Mouse (Mus musculus) gastrocnemius, postnatal 10 days (tissue): ENCODE measurements at regions not wholly inside any gene's neighbourhood (a gene's known extent, or its start where the extent isn't known, plus 50 kb on each side); places are given as distances from the start of the nearest gene placed in this dataset.
A peak's percentile ranks its signal among the peaks of the same experiment; 100 is the strongest.

Experiments used
- DNase-seq: peaks from one replicate; pipeline ENCODE4 v3.0.0; 2021; ENCODE audit warnings: mixed read lengths

DNA sequence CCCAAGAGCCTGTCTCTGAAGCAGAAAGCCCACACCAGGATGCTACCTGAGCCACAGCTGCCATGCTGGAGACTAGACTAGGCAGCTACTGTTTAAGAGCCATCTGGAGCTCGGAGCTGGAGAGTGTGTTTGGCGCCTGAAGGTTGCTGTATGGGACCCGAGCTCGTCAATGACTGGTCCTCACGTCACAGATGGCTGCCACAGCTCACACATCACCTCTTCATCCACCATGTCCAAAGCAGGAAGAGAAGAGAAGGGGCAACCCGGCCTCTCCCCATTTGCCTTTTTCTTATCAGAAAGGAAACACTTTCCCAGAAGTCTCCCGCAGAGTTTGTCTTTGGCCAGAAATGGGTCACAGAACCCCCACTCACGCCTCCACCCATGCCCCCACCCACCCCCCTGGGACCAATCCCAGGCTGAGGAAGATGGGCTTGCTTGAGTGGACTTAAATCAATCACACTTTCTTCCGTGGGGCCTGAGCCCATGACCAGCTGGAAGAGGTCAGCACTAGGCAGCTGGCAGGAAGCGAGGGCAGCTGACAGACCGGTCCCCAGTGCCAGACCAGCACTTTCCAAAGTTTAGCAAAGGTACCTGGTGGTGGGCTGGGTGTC lies 53.5 kb upstream of the Ptpn1 start:
- no peak for DNase-seq

DNA sequence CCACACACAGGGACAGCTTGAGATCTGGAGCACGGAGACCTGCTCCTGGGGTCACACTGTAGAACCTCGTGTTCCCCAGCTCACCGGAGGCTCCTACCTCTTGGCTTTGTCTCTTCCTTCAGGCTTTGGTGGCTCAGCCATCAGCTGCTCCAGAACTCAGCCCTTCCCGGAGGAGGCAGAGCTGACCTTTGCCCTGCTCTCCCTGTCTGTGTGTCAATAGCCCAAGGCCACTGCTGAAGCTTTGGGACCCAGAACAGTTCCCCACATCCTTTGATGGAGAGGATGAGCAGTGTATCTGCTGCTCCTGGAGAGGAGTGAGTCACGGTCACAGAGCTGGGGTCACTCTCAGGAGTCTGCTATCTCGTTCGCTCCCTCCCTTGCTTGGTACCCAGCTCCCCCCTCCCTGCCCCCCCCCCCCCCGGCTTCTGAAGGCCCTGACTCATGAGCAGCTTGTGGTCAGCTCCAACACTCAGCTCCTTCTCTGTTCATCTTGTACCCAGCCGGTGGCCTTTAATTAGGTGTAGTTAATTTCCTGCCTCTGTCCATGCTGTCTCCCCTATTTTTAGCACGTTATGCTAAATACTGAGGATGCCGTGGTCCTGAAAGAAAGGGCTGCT lies 54.5 kb upstream of the Ptpn1 start:
- DNase-seq: no peak

DNA sequence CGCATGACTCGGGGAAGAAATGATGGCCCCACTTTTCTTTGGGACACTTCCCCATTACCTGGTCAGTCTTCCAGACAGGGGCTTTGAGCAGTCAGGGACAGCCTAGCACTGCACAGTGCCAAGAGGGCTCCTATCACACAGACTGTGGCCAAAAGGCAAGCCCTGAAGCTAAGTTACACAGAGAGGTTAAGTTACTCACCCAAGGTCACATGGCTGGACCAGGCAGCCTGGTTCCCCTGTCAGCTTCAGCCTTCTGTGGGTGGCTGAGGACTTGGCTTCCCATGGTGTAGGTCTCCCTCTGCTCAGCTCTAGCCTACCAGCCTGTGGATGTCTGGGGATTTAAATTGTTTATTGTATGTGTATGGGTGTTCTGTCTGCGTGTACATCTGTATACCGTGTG lies 59.4 kb upstream of the Ptpn1 start:
- no peak for DNase-seq

DNA sequence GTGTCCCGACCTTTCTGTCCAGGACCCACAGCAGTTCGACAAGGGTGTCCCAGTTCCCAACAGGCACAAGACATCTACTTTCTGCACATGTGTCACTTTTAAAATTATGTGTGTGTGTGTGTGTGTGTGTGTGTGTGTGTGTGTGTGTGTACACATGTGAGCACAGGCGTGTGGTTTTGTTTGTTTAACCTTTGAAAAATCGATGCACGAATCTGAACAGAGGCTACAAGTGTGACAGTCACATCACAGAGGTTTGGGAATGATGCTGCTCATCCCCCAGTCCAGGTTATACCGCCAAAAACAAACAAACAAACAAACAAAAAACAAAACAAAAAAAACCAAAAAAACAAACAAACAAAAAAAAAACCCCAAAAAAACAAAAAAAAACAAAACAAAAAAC lies 61.7 kb upstream of the Ptpn1 start:
- no peak for DNase-seq

DNA sequence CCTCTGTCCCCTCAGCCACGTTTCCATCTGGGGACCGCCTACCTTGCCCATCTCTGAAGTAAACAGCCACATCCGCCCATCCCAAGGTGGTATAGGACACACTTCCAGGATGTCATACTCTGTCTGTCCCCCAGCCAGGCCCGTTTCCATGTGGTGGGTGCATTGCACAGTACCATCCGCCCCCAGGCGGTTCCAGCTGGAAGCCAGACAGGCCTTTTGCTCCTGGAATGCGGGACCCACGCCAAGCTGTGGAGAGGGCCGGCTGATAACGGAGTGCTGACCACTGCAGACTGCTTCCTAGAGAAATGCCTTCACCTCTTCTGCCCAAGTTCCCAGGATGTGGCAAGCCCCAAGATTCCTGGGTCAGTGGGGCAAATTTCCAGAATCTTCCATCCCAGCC lies 65.1 kb upstream of the Ptpn1 start:
- peak; percentile 79 for DNase-seq

DNA sequence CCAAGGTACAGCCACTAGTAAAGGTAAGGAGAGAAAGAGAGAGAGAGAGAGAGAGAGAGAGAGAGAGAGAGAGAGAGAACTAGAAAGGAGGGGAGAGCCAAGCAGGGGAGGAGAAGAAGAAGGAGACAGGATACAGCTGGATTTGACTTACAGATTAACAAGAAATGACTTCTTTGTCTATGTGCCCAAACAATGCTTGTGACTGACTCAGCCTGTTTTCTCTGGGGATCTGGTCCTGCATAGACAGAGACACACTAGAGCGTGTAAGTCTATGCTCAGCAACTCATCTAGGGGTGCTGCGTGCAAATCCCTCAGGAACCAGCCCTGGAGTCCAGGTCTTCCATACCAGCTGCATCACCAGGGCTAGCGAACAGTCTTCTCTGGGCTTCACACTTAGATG lies 66.3 kb upstream of the Ptpn1 start:
- DNase-seq: no peak

DNA sequence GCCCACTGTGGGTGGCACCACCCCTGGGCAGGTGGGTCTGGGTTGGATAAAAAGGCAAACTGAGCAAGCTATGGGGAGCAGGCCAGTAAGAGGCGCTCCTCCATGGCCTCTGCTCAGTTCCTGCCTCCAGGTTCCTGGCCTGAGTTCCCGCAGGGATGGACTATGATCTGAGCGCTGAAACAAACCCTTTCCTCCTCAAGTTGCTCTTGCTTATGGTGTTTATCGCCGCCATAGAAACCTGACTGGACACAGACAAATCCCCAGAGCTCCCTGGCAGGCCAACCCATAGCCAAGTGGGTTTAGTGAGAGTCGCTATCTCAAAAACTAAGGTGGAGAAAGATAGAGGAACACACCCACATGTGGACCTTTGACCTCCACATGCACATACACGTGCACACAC lies 67.2 kb upstream of the Ptpn1 start:
- DNase-seq: no peak

DNA sequence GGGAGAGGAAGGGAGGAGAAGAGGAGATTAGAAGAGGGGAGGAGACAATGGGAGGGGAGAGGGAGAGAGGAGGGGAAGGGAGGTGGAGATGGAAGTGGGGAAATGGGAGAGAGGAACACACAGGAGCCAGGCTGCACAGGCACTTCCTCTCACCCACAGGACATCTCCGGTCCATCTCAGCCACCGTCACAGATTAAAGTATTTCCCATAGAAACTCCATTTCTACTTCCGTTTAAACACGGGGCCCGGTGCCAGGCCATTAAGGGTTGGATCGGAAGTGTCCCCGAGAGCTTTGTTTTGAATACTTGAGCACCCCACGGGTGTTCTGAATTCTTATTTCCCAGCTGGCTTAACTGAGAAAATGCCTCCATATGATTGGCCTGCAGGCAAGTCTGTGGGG lies 67.6 kb upstream of the Ptpn1 start:
- DNase-seq: peak; percentile 40

DNA sequence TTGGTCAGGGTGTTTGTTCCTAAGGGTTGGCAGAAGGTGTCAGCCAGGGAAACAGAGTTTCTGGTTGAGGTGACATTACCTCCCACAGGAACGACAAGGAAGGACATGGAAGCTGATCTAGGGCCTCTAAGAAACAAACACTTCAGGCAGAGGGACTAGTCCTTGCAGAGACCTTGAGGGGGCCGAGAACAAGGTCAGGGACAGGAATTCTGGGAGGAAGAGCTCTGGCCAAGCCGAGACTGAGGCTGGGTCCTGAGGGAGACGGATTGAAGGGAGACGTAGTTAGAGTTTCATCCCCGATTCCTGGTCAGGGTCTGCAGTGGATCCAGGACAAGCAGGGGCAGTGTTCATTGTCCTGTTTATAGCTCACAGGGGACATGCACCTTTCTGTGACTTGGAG lies 68.2 kb upstream of the Ptpn1 start:
- no peak for DNase-seq

DNA sequence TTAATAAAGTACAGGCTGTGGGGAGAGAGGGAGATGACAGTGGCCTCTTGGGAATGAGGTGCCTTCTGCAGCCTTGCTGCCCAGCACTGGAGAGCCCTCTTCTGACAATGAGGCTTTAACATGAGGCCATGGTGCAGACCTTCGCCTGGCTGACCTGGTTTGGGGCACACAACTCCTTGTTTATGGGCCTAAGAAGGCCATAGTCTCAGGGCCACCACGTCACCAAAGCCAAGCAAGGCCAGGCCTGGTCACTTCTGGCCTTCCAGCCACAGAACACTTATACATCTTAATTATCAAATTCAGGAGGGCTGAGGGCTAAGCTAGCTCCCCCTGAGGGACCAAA lies 70.7 kb upstream of the Ptpn1 start:
- no peak for DNase-seq

DNA sequence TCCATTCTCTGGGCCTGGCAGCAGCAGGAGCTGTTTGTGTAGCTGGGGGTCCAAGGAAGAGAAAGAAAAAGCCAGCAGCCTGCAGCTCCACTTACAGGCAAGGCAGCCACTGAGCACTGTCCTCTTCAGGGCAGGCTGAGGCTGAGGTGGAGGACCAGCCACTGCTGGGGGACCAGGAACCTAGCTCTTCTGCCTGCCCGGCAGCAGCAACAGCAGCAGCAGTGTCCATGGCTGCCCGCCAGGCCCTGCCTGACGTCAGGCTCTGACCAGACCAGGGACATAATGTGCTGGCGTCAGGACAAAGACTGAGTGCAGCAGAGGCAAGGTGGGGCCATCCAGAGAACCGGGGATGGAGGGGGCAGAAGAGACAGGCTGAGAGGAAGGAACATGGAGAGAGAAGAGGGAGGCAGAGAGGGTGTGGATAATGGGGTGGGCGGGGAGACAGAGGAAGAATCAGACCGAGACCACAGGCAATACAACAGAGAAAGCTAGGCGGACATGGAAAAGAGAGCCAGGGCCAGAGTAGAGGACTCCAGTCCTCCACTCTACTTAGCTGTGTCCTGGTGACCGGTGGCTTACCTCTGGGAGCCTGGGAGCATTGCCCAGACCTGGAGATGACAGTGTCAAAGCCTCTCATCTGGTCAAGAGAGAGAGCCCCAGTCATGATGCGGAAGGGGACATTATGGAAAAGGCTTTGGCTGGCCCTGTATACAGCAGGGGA lies 71.2 kb upstream of the Ptpn1 start:
- peak; percentile 91 for DNase-seq

DNA sequence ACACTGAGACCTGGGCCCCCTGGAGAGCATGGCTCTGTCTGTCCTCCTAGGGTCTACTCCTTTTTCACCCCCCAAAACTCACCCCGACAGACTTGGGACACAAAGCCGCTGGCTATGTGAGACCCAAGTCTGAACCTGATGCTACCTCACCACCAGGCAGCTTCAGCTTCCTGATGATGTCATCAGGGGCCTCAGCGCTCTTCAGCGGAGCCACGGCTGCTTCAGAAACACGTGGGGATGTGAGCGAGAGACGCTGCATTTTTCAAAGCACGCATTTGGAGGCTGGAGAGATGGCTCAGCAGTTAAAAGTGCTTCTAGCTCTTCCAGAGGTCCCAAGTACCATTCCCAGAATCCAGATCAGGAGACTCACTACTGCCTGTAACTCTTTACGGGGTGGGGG lies 72.3 kb upstream of the Ptpn1 start:
- no peak for DNase-seq

DNA sequence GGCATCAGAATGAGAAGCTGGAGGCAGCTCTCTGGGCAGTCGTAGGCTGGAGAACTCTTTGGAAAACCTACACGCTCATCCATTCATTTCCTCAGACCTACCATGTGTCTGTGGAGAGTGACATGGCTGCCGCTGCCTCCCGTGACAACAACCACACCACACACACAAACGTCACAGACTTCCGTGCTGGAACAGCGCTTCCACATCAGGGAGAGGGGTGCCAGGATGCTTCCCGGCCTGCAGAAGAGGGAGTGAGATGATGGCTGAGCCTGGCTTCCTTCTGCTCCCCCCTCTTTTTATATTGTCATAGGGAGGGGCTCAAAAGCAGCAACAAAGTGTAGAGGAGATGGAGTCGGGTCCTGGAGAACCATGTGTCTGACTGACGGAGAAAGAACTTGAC lies 73.5 kb upstream of the Ptpn1 start:
- no peak for DNase-seq

DNA sequence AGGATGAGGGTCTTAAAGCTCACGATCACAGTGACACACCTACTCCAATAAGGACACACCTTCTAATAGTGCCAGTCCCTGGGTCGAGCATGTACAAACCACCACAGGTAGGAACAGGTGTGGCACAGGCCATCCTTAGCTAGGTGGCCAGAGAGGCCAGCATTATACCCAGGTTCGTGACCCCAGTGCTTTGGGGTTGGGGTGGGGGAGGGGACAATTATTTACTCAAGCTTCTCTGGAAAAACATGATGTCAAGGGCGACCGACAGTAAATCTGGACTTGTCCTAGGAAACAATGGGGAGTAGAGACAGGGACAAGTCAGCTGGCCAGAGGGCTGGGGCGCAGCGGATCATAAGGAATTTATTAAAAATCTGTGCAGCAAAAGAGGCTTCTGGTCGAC lies 73.9 kb upstream of the Ptpn1 start:
- DNase-seq: no peak

DNA sequence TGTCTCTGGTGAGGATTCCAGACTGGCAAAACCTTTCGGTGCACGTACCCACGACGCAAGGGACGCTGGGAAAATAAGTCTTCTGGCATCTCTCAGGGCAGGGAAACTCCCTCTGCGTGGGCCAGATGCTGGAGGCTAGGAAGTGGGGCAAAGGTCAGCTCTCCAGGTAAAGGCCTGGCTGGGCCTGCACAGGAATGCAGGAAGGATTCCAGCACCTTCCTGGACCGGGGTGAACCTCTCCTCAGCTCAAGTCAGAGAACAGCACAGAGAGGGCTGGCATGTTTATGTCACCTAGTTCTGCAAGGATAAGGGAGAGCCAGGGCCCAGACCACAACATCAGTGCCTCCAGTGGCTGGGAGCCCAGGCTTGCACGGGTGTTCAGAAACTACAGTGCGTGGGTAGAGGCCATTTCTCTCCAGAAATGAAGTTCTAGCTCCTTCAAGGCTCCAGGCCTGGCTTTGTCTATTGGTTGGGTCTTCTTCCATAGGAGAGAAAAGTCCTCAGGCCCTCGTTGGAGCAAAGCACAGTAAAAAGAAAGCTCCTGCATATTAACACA lies 74.9 kb upstream of the Ptpn1 start:
- no peak for DNase-seq

DNA sequence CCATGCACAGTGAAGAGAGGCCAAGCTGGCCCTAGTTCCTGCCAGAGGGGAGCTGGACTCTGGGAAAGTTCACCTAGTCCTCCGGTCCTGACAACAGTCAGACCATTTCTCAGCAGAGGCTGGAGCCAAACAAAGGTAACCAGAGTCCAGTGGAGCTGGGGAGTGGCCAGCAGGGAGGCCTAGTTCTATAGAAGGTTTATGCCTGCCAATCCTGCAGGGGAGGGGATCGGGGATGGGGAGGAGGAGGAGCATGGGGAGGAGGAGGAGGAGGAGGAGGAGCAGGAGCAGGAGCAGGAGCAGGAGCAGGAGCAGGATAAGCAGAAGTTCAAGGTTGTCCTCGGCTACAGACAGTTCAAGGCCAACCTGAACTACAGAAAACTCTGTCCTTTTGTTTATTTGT lies 75.8 kb upstream of the Ptpn1 start:
- DNase-seq: no peak

DNA sequence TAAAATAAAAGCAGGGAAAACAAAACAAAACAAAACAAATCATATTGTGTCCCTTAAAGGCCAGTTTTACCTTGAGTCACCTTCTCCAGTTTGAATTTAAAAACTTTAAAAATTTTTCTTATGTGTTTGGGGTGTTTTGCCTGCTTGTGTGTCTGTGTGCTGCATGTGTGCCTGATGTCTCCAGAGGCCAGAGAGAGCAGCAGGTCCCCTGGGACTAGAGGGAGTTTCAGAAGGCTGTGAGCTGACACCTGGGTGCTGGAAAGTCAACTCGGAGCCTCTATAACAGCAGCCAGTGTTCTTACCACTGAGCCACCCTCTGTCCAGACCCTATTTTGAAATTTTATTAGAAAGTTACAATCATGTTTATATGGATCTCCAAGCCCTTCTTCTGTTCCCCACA lies 77.8 kb upstream of the Ptpn1 start:
- DNase-seq: no peak

DNA sequence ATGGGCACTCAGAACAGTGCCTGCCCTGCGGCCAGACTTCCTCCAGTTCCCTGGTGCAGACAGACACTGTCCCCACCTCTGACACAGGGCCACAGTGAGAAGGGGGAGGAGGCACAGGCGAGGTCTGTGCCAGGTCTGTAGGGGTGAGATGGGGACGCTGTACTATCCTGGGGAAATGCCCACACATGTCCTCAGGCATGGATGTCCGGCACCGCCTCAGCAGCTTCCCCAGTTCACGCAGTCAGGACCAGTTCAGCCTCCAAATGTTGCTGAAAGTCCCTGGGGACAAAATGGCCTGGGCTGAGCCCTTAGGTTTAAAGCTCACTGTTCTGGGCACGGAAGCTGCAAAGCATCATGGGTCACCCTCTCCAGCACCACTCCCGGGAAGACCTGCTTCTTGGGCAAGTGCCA lies 78.4 kb upstream of the Ptpn1 start:
- no peak for DNase-seq

DNA sequence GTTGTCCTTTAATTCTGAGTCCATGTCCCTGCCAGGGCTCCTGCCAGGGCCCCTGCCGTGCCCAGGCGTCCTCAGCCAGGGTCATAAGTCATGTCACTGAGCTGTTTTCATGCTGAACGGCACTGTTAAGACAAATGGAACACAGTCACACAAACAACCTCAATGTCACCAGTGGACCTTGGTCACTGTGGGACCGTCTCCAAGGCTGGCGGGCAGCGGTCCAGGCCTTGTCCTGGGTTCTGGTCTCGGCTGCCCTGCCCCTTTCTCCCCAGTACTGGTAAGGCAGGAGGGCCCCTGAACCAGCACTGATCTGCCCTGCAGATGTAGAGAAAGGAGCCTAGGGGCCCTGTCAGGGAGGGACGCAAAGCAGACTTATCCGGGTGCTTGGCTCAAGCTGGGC lies 79.3 kb upstream of the Ptpn1 start:
- DNase-seq: no peak

DNA sequence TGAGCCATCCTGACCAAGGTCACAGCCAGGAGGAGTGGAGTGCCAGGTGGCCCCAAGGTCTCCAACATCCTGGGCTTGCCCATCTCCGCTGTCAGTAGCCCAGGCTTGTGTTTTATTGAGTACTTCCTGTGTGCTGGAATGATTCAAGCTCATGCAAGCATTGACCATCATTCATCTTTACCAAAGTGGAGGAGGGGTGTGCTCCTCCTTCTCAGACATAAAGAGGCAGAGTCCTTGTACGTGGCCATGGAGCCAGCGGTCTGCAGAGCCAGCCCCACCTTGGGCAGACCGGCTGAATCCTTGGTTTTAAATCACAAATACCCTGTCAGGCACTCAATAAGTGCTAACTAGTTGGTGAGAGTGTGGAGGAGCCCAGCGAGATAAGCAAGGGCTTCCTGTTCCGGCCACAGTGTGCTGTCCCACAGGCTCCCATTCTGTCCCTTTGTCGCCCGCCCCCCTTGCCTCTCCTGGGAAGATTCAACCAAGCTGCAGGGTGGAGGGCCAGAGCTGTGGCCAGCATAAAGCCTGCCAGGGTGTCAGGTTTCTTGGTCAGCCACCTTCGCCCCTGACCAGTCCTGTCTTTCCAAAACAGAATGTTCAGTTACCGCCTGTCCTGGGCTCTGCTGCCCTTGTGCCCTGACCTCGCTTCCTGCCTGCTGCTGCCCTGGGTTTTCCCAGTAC lies 80.5 kb upstream of the Ptpn1 start:
- peak; percentile 59 for DNase-seq

DNA sequence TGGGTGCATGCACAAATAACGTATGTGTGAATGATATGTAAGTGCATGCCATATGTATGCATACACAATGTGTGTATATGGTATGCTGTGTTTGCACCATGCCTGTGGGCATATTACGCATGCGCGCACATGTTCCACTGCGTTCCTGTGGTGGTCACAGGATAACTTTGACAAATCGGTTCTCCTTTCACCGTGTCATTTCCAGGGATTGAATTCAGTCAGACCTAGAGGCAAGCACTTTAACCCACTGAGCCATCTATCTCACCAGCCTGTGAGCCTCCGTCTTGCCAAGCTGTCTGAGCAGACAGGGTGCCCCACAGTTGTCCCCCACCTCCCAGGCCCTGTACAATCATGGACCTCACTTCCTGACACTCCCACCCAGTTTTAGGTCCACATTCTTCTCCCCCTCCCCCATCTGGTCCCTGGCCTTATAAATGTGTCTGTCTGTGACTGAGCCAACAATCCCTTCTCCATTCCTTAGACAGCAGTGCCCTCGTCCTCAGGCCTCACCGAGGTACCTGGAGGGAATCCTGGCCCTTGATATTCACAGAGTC lies 81.8 kb upstream of the Ptpn1 start:
- no peak for DNase-seq

DNA sequence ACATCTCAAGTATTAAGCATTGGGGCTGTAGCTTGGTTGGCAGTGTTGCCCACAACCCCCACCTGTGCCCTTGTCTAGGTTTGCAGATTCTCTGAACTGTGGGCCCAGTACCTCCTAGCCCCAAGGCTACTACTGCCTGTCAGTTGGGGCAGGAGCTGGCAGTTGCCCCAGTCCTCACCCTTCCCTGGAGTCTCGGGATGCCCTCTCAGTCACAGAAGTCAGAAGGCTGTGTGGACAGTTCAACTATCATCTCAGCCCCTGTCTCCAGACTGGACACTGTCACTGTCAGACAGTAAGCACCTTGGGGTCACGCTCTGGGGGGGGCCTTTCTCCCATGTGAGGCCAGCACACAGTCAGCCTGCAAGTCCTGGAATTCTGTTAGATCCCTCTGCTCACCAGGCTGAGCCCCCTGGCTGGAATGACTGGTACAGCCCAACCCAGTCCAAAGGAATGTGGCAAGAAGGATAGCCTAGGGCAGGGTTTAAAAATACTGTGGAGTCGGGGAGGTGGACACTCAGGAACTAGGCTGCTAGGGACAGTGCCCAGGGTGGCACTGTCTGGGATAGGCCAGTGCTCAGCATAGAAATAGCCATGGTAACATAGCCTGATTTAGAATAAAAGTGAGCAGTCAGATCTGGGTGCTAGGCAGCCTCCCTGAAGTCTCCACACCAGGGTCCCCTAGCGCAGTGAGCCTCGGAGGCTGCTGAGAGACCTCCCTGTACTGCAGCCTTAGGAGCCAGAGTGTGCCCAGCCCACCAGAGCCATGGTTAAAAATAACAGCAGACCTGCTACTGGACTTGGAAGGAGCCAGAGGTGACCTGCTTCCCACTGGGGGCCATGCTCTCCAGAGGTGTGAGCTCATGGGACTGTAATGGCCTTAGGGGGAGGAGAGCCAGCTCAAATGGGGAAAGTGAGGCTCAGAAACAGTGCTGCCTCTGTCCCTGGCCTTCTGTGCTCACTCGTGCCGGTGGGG lies 83.1 kb upstream of the Ptpn1 start:
- DNase-seq: no peak
